Mouse (Mus musculus) heart, postnatal 14 days (tissue): ENCODE results near the gene Mbd5. TPM values are rescaled to one million over a fixed set of nuclear protein-coding genes. Genes with fewer than 3 reads are reported as not detected.

Experiments
- DNase-seq, 2 experiments: peaks; one replicate each; pipeline ENCODE4 v3.0.0; 2021 to 2022
- intact Hi-C: fragments of 180-260 bp; cut with DNase I; formaldehyde crosslinking; loops from one replicate; pipeline ENCODE4 v1.15.1; 2025
- total RNA-seq, 2 experiments: library from RNA; stranded (reverse); gene quantifications; 2 replicates each; pipeline ENCODE4 v1.2.3; 2021

Mbd5 gene
- total RNA-seq, 2 experiments from 2014 or later, result 36.2 to 36.8 TPM

- DNase-seq, result no peak
- intact Hi-C loops, result no loop called here
These were observed 384.3 kb downstream of the Mbd5 start for GRCm38 (mm10) chr2:49333594-49333993.

GRCm38 (mm10) chr2:49335267-49335666, 386.0 kb downstream of the Mbd5 start:
- intact Hi-C loops, result no loop called here
- no peak for DNase-seq

GRCm38 (mm10) chr2:49344287-49344686, 395.0 kb downstream of the Mbd5 start:
- no peak for DNase-seq
- intact Hi-C loops, result no loop called here

GRCm38 (mm10) chr2:49345786-49346185, 396.5 kb downstream of the Mbd5 start:
- intact Hi-C loops, result no loop called here
- DNase-seq, result no peak

- intact Hi-C loops, result no loop called here
- DNase-seq, result peak; percentile 64 to 74
These were observed 400.5 kb downstream of the Mbd5 start for GRCm38 (mm10) chr2:49349813-49350212.

- intact Hi-C loops, result no loop called here
- DNase-seq, result no peak
These were observed 401.5 kb downstream of the Mbd5 start for GRCm38 (mm10) chr2:49350852-49351251.

GRCm38 (mm10) chr2:49354066-49354465, 404.8 kb downstream of the Mbd5 start:
- DNase-seq, result no peak
- intact Hi-C loops, result no loop called here

GRCm38 (mm10) chr2:49355867-49356266, 406.6 kb downstream of the Mbd5 start:
- intact Hi-C loops, result loop anchor here (1.0 kb wide), 1 partner anchor 378 kb away; no protein-coding TSS in a partner anchor
- no peak for DNase-seq

GRCm38 (mm10) chr2:49358128-49358814, 409.0 kb downstream of the Mbd5 start:
- intact Hi-C loops, result no loop called here
- DNase-seq, result no peak

- DNase-seq, result peak; percentile 46 to 62
- intact Hi-C loops, result no loop called here
These were observed 409.7 kb downstream of the Mbd5 start for GRCm38 (mm10) chr2:49358839-49359520.

GRCm38 (mm10) chr2:49359706-49360105, 410.4 kb downstream of the Mbd5 start:
- intact Hi-C loops, result loop anchor here (1.0 to 10.0 kb wide), 2 partner anchors 85 to 375 kb away; no protein-coding TSS in a partner anchor
- DNase-seq, result no peak

- no peak for DNase-seq
- intact Hi-C loops, result loop anchor here (10.0 kb wide), 1 partner anchor 80 kb away; no protein-coding TSS in a partner anchor
These were observed 415.2 kb downstream of the Mbd5 start for GRCm38 (mm10) chr2:49364546-49364945.

GRCm38 (mm10) chr2:49366878-49367545, 417.7 kb downstream of the Mbd5 start:
- intact Hi-C loops, result loop anchor here (10.0 kb wide), 1 partner anchor 78 kb away; no protein-coding TSS in a partner anchor
- no peak for DNase-seq

GRCm38 (mm10) chr2:49367546-49367917, 418.2 kb downstream of the Mbd5 start:
- DNase-seq, result no peak
- intact Hi-C loops, result loop anchor here (10.0 kb wide), 1 partner anchor 77 kb away; no protein-coding TSS in a partner anchor

GRCm38 (mm10) chr2:49371632-49372031, 422.3 kb downstream of the Mbd5 start:
- intact Hi-C loops, result no loop called here
- no peak for DNase-seq

GRCm38 (mm10) chr2:49372586-49372985, 423.3 kb downstream of the Mbd5 start:
- no peak for DNase-seq
- intact Hi-C loops, result no loop called here

Other genes starting within 250 kb of the Mbd5 start
- gene Acvr2a, start 135.4 kb upstream of the Mbd5 start, total RNA-seq, result 10 to 100 TPM; 15.2 to 15.7 TPM
- 10 to 100 TPM; 36.8 to 38.5 TPM for gene Orc4, start 769 bp downstream of the Mbd5 start, total RNA-seq